Mouse (Mus musculus) A20 (cell line): ENCODE data around the gene Ccl9.

Source experiments
- DNase-seq: peaks from one replicate; pipeline ENCODE4 v3.0.0-alpha.2; 2011; ENCODE audit warnings: low read depth, low spot score

The Ccl9 gene

GRCm38 (mm10) chr11:83538705-83539314 is 39.6 kb downstream of the Ccl9 start:
- no peak for DNase-seq

GRCm38 (mm10) chr11:83536831-83537230 is 41.6 kb downstream of the Ccl9 start:
- no peak for DNase-seq

- DNase-seq: peak; percentile 57
Measured at GRCm38 (mm10) chr11:83534609-83535423, 43.6 kb downstream of the Ccl9 start.

GRCm38 (mm10) chr11:83534143-83534542 is 44.3 kb downstream of the Ccl9 start:
- peak; percentile 59 for DNase-seq

- peak; percentile 77 for DNase-seq
Measured at GRCm38 (mm10) chr11:83533192-83533591, 45.2 kb downstream of the Ccl9 start.

GRCm38 (mm10) chr11:83530360-83530759 is 48.1 kb downstream of the Ccl9 start, which contains the start of gene Ccl5:
Gene Ccl5 (minus strand): TSS chr11:83530518.
- no peak for DNase-seq

- no peak for DNase-seq
Measured at GRCm38 (mm10) chr11:83529024-83529423, 49.4 kb downstream of the Ccl9 start.
